Mouse (Mus musculus): Measurements from ENCODE around the gene Dynlt1c.
"Not testable (repeated sequence)": the region's sequence is repeated elsewhere in the genome, so short reads cannot be mapped to it uniquely, and the experiment has no call there.

- TF ChIP-seq CTCF (conservative IDR thresholded peaks at IDR 0.05; ENCODE audit: insufficient read depth, insufficient read length, low read depth, low read length); POLR2A (IDR thresholded peaks at IDR 0.05; ENCODE audit: low read depth, low read length): not testable (repeated sequence)
Measured at GRCm38 (mm10) chr17:6575376-6575775, 26.1 kb upstream of the Dynlt1c start.
